Mouse (Mus musculus) kidney, postnatal 4 days (tissue): ENCODE results near the gene Rnf13.

Experiments
- DNase-seq, 2 experiments: peaks; one replicate each; pipeline ENCODE4 v3.0.0; 2021; ENCODE audit warnings: mixed read lengths in 2 of 2

The Rnf13 gene

GRCm38 (mm10) chr3:57735511-57736370 is at the start of gene Rnf13:
Rnf13 (plus strand) TSS chr3:57736062.
- DNase-seq: peak; percentile 97 to 98

DNA sequence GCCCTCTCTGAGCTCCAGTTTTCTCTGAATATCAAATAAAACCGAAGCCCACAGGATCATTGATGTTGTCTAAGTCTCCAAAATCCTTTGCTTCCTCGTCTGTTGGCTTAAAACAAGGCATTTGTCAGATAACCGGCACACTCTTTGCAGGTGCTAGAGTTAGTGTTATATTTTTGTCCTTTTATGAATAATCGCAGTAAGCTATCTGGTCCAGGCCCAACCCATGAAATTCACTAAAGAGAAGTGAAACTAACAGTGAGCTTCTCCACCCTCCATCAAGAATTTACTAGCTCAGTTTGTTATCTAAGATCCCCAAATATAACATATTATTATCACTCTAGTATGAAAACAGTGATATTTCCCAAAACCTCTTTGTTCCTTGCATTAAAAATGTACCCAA is 44.1 kb upstream of the Rnf13 start:
- no peak for DNase-seq

GRCm38 (mm10) chr3:57692719-57693118 is 43.1 kb upstream of the Rnf13 start, which contains the start of gene Ankub1:
Ankub1 (minus strand) TSS chr3:57692799.
- no peak for DNase-seq

DNA sequence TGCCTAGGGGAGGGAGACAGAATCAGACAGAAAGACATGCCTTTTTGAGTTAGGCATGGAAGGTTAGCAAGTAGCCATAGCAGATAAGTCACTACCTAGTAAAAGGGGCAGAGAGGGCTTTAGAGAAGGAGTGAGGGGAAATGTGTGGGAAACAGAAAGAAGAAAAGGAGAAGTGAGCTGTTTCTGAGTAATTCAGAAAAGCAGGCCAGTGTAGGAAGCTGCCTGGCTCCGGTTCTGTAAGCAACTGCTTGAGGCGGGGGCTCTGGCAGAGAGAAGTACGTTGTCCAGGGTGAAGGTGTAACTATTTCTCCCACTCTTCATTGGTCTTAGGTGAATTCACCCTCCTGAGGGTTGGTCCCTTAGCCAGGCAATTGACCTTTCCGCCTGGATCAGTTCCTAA is 39.6 kb upstream of the Rnf13 start:
- DNase-seq: no peak

GRCm38 (mm10) chr3:57696779-57697178 is 39.1 kb upstream of the Rnf13 start:
- no peak for DNase-seq

GRCm38 (mm10) chr3:57714151-57714550 is 21.7 kb upstream of the Rnf13 start:
- no peak for DNase-seq

DNA sequence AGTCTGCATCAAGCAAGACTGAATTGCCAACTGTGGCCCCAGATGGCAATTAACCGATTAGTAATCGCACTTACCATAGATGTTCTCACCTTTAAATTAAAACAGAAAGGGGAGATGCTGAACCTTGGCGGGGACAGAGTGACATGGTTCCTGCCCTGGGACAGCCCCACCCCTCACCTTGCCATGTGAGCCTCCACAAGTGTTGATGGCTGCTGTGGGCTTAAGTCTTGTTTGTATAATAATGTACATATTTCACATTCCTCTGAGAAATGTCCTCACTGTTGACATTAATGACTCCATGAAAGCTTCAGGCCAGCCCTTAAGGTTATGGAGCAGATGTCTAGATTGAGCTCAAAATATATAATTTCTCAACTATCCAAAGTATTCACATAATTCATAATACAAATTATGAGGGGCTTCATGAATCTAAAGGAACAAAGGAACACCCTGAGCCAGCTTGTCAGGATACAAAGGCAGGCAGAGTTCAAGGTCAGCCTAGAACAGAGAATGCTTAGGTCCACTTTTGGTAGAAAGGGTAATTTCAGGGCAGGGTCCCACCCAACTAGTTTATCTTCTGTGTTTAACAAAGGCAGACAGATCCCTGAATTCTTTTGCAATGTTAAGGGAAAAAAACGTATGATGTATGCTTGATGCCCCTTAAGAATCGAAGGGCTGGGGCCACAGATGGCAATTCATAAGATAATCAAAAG is 3.5 kb upstream of the Rnf13 start:
- DNase-seq: no peak

- DNase-seq: peak in 1 of 2 experiments; percentile 25
Measured at GRCm38 (mm10) chr3:57736419-57737095, 695 bp downstream of the Rnf13 start.

GRCm38 (mm10) chr3:57739830-57740229 is 4.0 kb downstream of the Rnf13 start:
- no peak for DNase-seq

DNA sequence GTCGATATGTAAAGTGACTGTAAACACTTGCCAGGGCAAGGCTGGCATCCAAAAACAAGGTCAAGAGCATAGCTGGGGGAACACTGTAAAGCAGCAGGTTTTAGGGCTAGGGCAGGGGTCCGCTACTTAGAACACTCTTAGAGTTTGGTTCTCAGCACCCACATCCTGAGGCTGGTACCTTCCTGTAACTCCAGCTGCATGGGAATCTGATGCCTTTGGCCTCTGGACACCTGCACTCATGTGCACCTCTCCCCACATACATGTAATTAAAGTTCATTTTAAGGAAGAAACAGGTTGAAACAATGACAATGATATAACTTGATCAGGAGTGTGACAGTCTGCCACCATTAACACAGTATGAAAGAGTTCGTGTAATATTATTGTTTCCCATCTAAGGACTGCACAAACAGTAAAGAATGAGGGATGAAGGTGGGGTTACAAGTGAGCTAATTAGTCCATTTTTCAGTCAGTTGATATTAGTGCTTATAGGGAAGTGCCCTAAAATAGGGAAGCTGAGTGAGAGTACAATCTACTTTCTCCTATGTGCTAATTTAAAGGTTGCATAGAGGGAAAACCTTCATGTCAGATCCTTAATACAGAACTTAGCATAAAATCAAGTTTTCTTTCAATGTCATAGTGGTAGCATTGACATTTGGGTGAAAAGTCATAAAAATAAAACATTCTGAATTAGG is 12.9 kb downstream of the Rnf13 start:
- DNase-seq: no peak

- DNase-seq: no peak
Measured at GRCm38 (mm10) chr3:57776915-57777314, 41.1 kb downstream of the Rnf13 start.

- DNase-seq: no peak
Measured at GRCm38 (mm10) chr3:57788472-57788871, 52.6 kb downstream of the Rnf13 start.

DNA sequence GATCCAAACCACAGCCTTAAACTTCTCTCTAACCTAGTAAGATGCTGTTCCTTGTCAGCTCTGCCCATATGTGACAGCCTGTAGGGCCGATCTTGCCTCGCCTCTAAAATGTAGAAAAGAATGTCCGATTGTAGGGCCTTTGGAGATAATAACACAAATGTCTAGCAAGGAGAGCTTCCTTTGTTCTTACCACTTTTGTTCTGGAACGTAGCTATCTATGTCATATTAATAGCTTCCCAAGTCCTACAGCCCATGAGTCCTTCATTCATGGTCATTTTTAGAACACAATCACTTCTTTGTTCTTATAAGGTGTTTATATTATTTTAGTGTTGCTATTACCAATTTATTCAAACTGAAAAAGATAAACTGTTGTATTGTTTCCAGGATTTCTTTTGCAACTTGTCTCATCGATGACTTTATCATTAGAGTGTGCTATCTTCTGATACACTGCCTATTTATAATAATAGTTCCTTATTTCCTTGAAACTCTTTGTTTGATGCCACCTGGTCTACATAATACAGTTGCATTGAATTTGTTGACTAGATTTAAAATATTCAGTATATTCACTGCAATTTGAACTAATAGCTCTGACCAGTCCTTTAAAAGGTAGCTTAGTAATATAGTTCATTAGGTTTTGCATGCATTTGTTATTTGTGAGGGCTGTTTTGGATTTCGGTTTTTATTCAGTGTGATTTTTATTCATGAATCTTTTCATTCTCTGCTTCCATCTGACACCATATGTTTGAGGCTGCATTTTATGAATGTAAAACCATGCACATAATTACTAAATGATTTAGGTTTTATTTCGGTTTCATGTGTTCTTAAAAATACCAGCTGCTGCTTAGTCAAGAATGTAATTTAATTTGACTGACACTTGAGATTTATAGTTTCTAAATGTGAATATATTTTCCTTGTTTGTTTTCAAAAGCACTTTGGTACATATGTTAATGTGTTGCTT is 53.4 kb downstream of the Rnf13 start:
- no peak for DNase-seq

- no peak for DNase-seq
Measured at GRCm38 (mm10) chr3:57791104-57791503, 55.2 kb downstream of the Rnf13 start.

GRCm38 (mm10) chr3:57795071-57795470 is 59.2 kb downstream of the Rnf13 start:
- DNase-seq: peak in 1 of 2 experiments; percentile 8

DNA sequence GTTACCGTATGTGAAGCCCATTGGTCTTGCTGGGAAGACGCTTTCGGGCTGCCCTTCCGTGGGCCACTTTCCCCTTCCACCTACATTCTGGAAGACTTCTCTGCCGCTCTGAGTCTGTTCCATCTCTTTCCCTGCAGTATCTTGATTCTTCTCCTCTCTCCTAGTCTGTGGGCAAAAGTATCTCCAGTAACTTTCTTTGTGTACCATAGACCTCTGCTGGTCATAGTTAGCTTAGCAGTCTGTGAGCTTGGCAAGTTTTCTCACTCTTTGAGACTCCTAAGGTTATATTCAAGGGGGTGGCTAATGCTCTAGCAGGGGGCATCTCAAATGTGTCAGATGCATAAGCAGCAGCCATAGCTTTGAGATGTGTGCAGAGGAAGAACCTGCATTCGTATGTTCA is 79.6 kb downstream of the Rnf13 start:
- no peak for DNase-seq

DNA sequence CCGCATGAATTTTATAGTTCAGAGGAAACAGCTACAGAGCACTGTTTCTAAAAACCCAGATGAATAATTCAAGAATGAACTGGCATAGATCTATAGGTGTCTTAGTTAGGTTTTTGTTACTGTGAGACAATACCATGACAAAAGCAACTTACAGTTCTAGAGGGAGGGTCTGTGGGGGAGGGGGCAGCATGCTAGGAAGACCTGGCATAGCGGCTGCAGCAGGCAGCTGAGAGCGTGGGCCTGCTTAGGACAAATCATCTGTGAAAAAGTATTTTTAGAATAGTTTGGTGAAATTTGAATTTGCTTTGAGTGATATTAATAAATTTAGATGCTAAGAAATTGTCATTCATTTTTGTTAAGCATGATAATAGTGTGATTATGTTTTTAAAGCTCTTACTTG is 90.0 kb downstream of the Rnf13 start:
- no peak for DNase-seq

- no peak for DNase-seq
Measured at GRCm38 (mm10) chr3:57833585-57833984, 97.7 kb downstream of the Rnf13 start.

DNA sequence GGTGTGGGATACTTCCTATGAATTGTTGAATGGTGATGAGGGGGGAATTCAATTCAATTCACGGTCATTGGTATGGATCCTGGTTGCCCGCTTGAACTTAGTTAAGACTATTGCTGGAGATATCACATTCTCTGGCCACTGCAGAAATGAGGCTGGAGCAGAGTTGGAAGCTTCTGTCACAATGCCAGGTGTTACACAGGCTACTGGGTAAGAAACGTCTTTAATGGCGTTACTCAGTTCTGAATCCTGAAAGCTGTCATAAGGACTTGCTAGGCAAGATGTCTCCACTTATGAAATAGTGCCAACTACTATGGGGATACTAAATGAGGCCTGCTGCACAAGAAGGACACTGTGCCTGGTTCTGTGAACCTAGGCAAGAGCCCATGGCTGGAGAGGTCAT is 101.0 kb downstream of the Rnf13 start:
- no peak for DNase-seq

DNA sequence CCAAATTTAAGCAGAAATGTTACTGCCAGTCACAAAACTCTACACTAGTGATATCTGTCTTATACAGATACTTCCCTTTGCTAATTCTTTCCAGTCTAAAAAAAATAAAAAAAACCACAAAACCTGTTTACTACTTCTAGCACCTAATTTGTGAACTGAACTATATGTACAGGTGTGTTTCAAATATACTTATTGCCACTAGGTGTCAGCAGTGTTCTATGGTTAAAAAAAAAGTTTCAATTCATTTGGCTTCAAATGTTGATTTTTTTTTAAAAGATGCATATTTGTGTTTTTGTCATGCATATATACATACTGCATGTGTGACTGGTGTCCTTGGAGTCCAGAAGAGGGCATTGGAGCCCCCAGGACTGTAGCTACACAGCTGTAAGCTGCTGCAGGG is 107.9 kb downstream of the Rnf13 start:
- DNase-seq: no peak

- DNase-seq: peak; percentile 23 to 48
Measured at GRCm38 (mm10) chr3:57845786-57846661, 110.2 kb downstream of the Rnf13 start.
